Mouse (Mus musculus) inflammation-experienced regulatory T-cells, adult 6 months (primary cell): ENCODE results near the gene Ebi3. TPM values are rescaled to one million over a fixed set of nuclear protein-coding genes. Genes with fewer than 3 reads are reported as not detected.

ENCODE experiments used
- ATAC-seq: one replicate; pipeline ENCODE4 v1.8.0; 2017
- polyA plus RNA-seq, 3 experiments: library from polyadenylated mRNA; unstranded; fragments of 100-300 nt; shearing (Covaris generic); gene quantifications; one replicate each; pipeline ENCODE4 v1.2.1; 2017

Ebi3 gene
- polyA plus RNA-seq, 3 experiments from 2014 or later: 50.3 to 70.8 (median 50.4) TPM

- peak; percentile 93 for ATAC-seq
Measured at GRCm38 (mm10) chr17:55958918-55959728, 6.7 kb downstream of the Ebi3 start, which contains the start of gene Yju2. Yju2 (plus strand) TSS chr17:55959099.

- ATAC-seq: no peak
Measured at GRCm38 (mm10) chr17:55959946-55960740, 7.7 kb downstream of the Ebi3 start.

GRCm38 (mm10) chr17:55960791-55961190 lies 8.4 kb downstream of the Ebi3 start:
- ATAC-seq: no peak

GRCm38 (mm10) chr17:55961631-55962030 lies 9.2 kb downstream of the Ebi3 start:
- ATAC-seq: no peak

GRCm38 (mm10) chr17:55963171-55963570 lies 10.7 kb downstream of the Ebi3 start:
- ATAC-seq: no peak

- no peak for ATAC-seq
Measured at GRCm38 (mm10) chr17:55964496-55964895, 12.1 kb downstream of the Ebi3 start.

- no peak for ATAC-seq
Measured at GRCm38 (mm10) chr17:55964996-55965395, 12.6 kb downstream of the Ebi3 start.

GRCm38 (mm10) chr17:55967186-55967585 lies 14.7 kb downstream of the Ebi3 start:
- ATAC-seq: no peak

GRCm38 (mm10) chr17:55968210-55968609 lies 15.8 kb downstream of the Ebi3 start:
- no peak for ATAC-seq

- ATAC-seq: no peak
Measured at GRCm38 (mm10) chr17:55969560-55969959, 17.1 kb downstream of the Ebi3 start.

- ATAC-seq: no peak
Measured at GRCm38 (mm10) chr17:55969966-55970891, 17.8 kb downstream of the Ebi3 start, which contains the start of gene Shd. Shd (plus strand) TSS chr17:55970467.

GRCm38 (mm10) chr17:55971453-55971852 lies 19.0 kb downstream of the Ebi3 start:
- ATAC-seq: no peak

GRCm38 (mm10) chr17:55976255-55976862 lies 23.9 kb downstream of the Ebi3 start:
- ATAC-seq: peak; percentile 91

GRCm38 (mm10) chr17:55977301-55977700 lies 24.9 kb downstream of the Ebi3 start:
- ATAC-seq: no peak

GRCm38 (mm10) chr17:55986030-55986961 lies 33.9 kb downstream of the Ebi3 start, which contains the start of gene Fsd1:
Fsd1 (plus strand) TSS chr17:55986509.
- no peak for ATAC-seq

GRCm38 (mm10) chr17:55990278-55990898 lies 37.9 kb downstream of the Ebi3 start:
- ATAC-seq: no peak

- ATAC-seq: no peak
Measured at GRCm38 (mm10) chr17:55996007-55996406, 43.6 kb downstream of the Ebi3 start.

GRCm38 (mm10) chr17:55999794-56000499 lies 47.5 kb downstream of the Ebi3 start:
- ATAC-seq: no peak

- no peak for ATAC-seq
Measured at GRCm38 (mm10) chr17:56003000-56003399, 50.6 kb downstream of the Ebi3 start.
